Mouse (Mus musculus): ENCODE results near the gene Ddah1.

Ddah1 gene

GRCm38 (mm10) chr3:145758561-145759378 is at the start of gene Ddah1:
TSS of gene Ddah1 (plus strand) at chr3:145758675.
- DNase-seq = peak; percentile 50

- DNase-seq = no peak
These were observed 42.6 kb upstream of the Ddah1 start for GRCm38 (mm10) chr3:145715923-145716322.

- DNase-seq = no peak
These were observed 38.8 kb upstream of the Ddah1 start for GRCm38 (mm10) chr3:145719660-145720059.

GRCm38 (mm10) chr3:145725078-145725477 is 33.4 kb upstream of the Ddah1 start:
- DNase-seq = no peak

GRCm38 (mm10) chr3:145728336-145728735 is 30.1 kb upstream of the Ddah1 start:
- no peak for DNase-seq

- DNase-seq = no peak
These were observed 28.9 kb upstream of the Ddah1 start for GRCm38 (mm10) chr3:145729531-145729930.

- no peak for DNase-seq
These were observed 28.4 kb upstream of the Ddah1 start for GRCm38 (mm10) chr3:145730092-145730491.

- DNase-seq = no peak
These were observed 23.6 kb upstream of the Ddah1 start for GRCm38 (mm10) chr3:145734857-145735256.

- no peak for DNase-seq
These were observed 21.9 kb upstream of the Ddah1 start for GRCm38 (mm10) chr3:145736562-145736961.

GRCm38 (mm10) chr3:145738662-145739061 is 19.8 kb upstream of the Ddah1 start:
- DNase-seq = no peak

GRCm38 (mm10) chr3:145739904-145740303 is 18.6 kb upstream of the Ddah1 start:
- DNase-seq = no peak

- DNase-seq = no peak
These were observed 15.4 kb upstream of the Ddah1 start for GRCm38 (mm10) chr3:145743050-145743449.

- no peak for DNase-seq
These were observed 14.9 kb upstream of the Ddah1 start for GRCm38 (mm10) chr3:145743476-145744027.

GRCm38 (mm10) chr3:145748626-145749025 is 9.8 kb upstream of the Ddah1 start:
- no peak for DNase-seq

GRCm38 (mm10) chr3:145756457-145756856 is 2.0 kb upstream of the Ddah1 start:
- no peak for DNase-seq

GRCm38 (mm10) chr3:145757177-145757576 is 1.3 kb upstream of the Ddah1 start:
- no peak for DNase-seq

GRCm38 (mm10) chr3:145757844-145758243 is 631 bp upstream of the Ddah1 start:
- no peak for DNase-seq

GRCm38 (mm10) chr3:145759379-145760209 is 1.1 kb downstream of the Ddah1 start:
- no peak for DNase-seq

- DNase-seq = no peak
These were observed 2.1 kb downstream of the Ddah1 start for GRCm38 (mm10) chr3:145760547-145760946.

GRCm38 (mm10) chr3:145761501-145762170 is 3.2 kb downstream of the Ddah1 start:
- DNase-seq = no peak

- no peak for DNase-seq
These were observed 4.6 kb downstream of the Ddah1 start for GRCm38 (mm10) chr3:145762957-145763641.

GRCm38 (mm10) chr3:145763642-145763972 is 5.1 kb downstream of the Ddah1 start:
- no peak for DNase-seq

GRCm38 (mm10) chr3:145764416-145764815 is 5.9 kb downstream of the Ddah1 start:
- no peak for DNase-seq

All from cerebellum, adult 9-10 months (tissue).